Mouse (Mus musculus): ENCODE measurements around the gene Kif7.

DNA sequence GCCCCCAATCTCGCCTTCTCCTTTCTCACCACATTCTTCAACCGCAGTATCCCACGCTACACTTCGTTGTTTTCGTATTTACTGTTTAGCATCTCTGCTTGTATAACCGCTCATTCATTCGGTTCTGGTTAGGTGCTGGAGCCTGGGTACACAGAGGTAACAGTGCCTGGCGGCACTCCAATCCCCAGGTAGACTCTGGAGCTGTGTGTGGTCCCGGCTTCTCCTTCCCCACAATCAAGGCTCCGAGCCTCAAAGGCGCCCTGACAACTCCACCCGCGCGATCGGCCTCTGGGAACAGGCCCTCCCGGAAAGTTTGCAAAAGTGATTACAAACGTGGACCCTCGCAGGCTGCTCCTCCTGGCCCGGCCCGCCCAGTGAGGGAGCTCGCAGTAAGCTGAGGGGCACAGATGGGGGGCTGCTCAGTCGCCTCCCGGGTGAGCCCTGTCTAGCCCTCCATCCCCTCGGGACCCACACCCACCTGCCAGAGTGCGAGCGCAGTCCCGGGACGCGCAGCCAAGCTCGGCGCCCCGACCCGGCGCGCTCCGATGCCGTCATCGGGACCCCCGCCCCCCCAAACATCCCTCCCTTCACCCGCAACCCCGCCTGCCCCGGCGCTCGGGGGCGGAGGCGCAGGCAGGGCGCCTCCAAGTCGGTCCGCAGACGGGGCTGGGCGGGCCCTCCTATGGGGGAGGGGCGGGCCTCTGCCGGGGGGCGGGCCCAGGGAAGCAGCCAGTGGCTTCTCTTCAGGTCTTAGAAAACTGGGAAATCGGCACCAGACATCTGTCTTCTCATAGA is at the start of gene Kif7:
- TF ChIP-seq EP300 (IDR thresholded peaks at IDR 0.05) = no peak
- TF ChIP-seq CTCF (IDR thresholded peaks at IDR 0.05) = no peak
